Mouse (Mus musculus): Measurements from ENCODE around the gene Camta1. TPM values are rescaled to one million over a fixed set of nuclear protein-coding genes. Genes with fewer than 3 reads are reported as not detected.

Gene Camta1
- total RNA-seq, 1 experiment: 9.3 TPM

DNA sequence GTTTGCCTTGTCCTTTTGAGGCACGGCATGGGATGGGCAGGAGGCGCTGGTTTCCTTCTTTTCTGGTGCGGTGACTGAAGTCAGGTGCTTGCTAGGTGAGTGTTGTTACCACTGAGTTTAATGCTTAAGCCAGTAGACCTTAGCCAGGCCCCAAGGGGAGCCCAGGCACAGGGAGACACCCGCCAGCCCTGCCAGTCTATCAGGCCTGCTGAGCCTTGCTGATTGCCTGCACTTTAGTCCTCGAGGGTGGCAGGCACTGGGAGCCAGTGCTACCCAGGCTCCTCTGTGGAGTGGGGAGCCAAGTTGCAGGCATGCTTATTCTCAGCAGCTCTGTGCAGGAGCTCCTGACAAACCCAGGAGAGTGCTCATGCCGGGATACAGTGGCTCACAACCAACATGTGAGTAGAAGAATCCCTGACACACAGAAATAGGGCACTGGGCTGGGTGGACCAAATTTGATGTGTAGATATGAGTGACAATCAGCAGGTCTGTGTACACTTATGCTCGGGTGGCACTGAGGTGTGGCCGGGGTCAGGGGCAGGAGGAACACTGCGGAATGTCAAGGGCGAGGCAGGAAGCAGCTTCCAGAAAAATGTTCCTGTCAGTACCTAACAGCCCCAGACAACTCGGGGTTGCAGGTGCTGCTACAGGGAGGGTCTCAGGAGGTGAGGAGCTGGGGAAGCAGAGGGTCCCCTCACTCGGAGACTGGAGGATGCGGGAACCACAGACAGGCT, 638.2 kb downstream of the Camta1 start:
- no peaks in the 10 kb centered on the region for H3K36me3 ChIP-seq (ENCODE audit: control insufficient read depth, insufficient read depth, low read length, poor library complexity, severe bottlenecking)
- TF ChIP-seq ZNF384 (IDR thresholded peaks at IDR 0.05; ENCODE audit: low read depth, low read length): no peak
- no peak for TF ChIP-seq CHD2 (IDR thresholded peaks at IDR 0.05; ENCODE audit: low read depth, low read length)
- no peak for TF ChIP-seq HCFC1 (IDR thresholded peaks at IDR 0.05; ENCODE audit: borderline replicate concordance, insufficient read depth, low read length)
- no peak for TF ChIP-seq MAFK (IDR thresholded peaks at IDR 0.05; ENCODE audit: insufficient read depth, low read depth, low read length)
- no peak for TF ChIP-seq ZC3H11A (IDR thresholded peaks at IDR 0.05; ENCODE audit: borderline replicate concordance, low read depth, low read length)
- H3K4me3 ChIP-seq (ENCODE audit: insufficient read depth in 1 of 2, low read depth in 1 of 2, low read length in 2 of 2, poor library complexity in 1 of 2, severe bottlenecking in 1 of 2): no peak overlapping the region
- no peak for DNase-seq (ENCODE audit: low read depth, low spot score)
- no peak overlapping the region for H3K9ac ChIP-seq (ENCODE audit: insufficient read depth, low read depth, low read length, poor library complexity, severe bottlenecking)
- peaks cover 0 to 6% of the 10 kb centered on the region in 2 experiments; a peak in 1 of 4 replicates for H3K4me1 ChIP-seq (ENCODE audit: control insufficient read depth in 2 of 2, insufficient read depth in 2 of 2, low read length in 2 of 2, poor library complexity in 1 of 2)
- in situ Hi-C loops (cut with MboI; ENCODE audit: low sequenced_read_pairs in 2 of 2, unreplicated experiment in 2 of 2): no loop called here
- H3K27ac ChIP-seq (ENCODE audit: insufficient read depth, low read depth, low read length, poor library complexity, severe bottlenecking): no peak overlapping the region
- H3K9me3 ChIP-seq (ENCODE audit: control insufficient read depth, insufficient read depth, low read depth, low read length): no peaks in the 10 kb centered on the region

DNA sequence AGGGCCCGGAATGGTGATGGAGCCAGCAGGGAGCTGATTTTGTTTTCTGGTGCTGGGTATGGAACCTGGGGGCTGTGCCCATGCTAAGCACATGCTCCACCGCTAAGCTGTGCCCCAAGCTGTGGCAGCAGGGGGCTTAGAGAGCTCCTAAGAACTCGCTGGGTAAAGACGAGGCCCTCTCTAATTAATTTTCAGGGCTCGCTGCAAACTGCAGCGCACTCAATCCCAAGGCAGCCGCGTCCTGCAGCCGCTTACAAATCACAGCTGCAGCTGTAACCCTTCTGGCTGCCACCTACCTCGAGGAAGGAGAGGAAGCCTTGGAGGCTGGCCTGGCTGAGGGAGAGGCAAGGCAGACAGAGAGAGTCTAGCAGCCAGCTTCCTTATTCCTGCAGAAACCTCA, 639.0 kb downstream of the Camta1 start:
- Histone ChIP-seq H3K4me3 (ENCODE audit: insufficient read depth in 1 of 2, low read depth in 1 of 2, low read length in 2 of 2, poor library complexity in 1 of 2, severe bottlenecking in 1 of 2) (no peak overlapping the region), H3K9me3 (ENCODE audit: control insufficient read depth, insufficient read depth, low read depth, low read length) (no peaks in the 10 kb centered on the region), H3K36me3 (ENCODE audit: control insufficient read depth, insufficient read depth, low read length, poor library complexity, severe bottlenecking) (no peaks in the 10 kb centered on the region), H3K27ac (ENCODE audit: insufficient read depth, low read depth, low read length, poor library complexity, severe bottlenecking) (no peak overlapping the region), H3K4me1 (ENCODE audit: control insufficient read depth in 2 of 2, insufficient read depth in 2 of 2, low read length in 2 of 2, poor library complexity in 1 of 2) (peaks cover 0 to 6% of the 10 kb centered on the region in 2 experiments; a peak in 1 of 4 replicates), H3K9ac (ENCODE audit: insufficient read depth, low read depth, low read length, poor library complexity, severe bottlenecking) (no peak overlapping the region)
- no peak for DNase-seq (ENCODE audit: low read depth, low spot score)
- TF ChIP-seq CHD2 (IDR thresholded peaks at IDR 0.05; ENCODE audit: low read depth, low read length) (no peak), ZC3H11A (IDR thresholded peaks at IDR 0.05; ENCODE audit: borderline replicate concordance, low read depth, low read length) (no peak), ZNF384 (IDR thresholded peaks at IDR 0.05; ENCODE audit: low read depth, low read length) (no peak), HCFC1 (IDR thresholded peaks at IDR 0.05; ENCODE audit: borderline replicate concordance, insufficient read depth, low read length) (no peak), MAFK (IDR thresholded peaks at IDR 0.05; ENCODE audit: insufficient read depth, low read depth, low read length) (no peak)
- in situ Hi-C loops (cut with MboI; ENCODE audit: low sequenced_read_pairs in 2 of 2, unreplicated experiment in 2 of 2): no loop called here

DNA sequence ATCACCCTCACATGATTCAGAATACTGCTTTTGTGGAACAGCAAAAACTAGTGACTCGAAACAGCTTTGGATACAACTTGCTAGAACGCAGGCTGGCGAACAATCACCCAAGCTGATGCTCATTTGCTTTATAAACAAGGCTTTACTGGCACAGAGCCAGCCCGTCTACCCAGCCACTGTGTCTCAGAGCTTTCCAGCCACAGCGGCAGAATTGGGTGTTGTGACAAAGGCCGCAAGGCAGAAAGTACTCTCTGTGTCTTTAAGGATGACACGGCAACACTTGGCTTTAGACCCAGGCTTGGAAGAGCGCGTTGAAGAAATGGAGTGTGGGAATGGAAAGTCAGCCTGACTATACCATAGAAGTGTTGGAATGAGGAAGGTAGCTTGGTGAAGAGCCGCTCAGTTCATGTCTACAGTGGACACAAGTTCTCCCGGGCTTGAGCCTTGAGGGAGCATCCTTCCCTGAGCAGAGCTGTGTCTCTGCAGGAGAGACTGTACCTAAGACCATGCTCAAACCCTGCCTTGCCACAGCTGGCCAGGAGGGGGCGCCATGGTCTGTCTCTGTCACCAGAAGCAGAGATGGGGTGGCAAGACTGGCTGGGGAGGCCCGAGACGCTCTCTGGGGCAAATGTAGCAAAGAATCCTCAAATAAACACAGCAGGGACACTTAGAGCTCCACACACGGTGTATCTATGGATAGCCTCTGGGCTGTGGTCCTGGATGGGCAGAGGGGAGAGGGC, 645.0 kb downstream of the Camta1 start:
- no peak overlapping the region for H3K4me3 ChIP-seq (ENCODE audit: insufficient read depth in 1 of 2, low read depth in 1 of 2, low read length in 2 of 2, poor library complexity in 1 of 2, severe bottlenecking in 1 of 2)
- peak; percentile 24 for DNase-seq (ENCODE audit: low read depth, low spot score)
- in situ Hi-C loops (cut with MboI; ENCODE audit: low sequenced_read_pairs in 2 of 2, unreplicated experiment in 2 of 2): no loop called here

DNA sequence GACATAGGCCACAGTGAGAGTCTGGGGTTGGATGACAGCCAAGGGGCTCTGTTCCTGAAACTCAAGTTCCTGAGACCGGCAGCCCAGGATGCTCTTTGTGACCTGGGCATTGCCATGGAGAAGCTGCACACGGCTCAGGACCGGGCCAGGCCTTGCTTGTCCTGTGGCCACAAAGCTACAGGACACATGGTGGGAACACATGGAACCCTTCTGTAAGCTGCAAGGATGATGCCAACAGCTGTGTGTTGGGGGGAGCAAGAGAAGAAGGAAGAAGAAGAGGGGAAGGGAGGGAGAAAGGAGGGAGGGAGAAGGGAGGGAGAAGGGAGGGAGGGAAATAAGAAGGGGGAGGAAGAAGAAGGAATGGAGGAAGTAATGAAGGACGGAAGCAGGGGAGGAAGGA, 645.8 kb downstream of the Camta1 start:
- no peaks in the 10 kb centered on the region for H3K36me3 ChIP-seq (ENCODE audit: control insufficient read depth, insufficient read depth, low read length, poor library complexity, severe bottlenecking)
- in situ Hi-C loops (cut with MboI; ENCODE audit: low sequenced_read_pairs in 2 of 2, unreplicated experiment in 2 of 2): no loop called here
- no peak for DNase-seq (ENCODE audit: low read depth, low spot score)
- H3K9me3 ChIP-seq (ENCODE audit: control insufficient read depth, insufficient read depth, low read depth, low read length): no peaks in the 10 kb centered on the region
- no peak overlapping the region for H3K27ac ChIP-seq (ENCODE audit: insufficient read depth, low read depth, low read length, poor library complexity, severe bottlenecking)
- no peak for TF ChIP-seq ZC3H11A (IDR thresholded peaks at IDR 0.05; ENCODE audit: borderline replicate concordance, low read depth, low read length)
- H3K4me3 ChIP-seq (ENCODE audit: insufficient read depth in 1 of 2, low read depth in 1 of 2, low read length in 2 of 2, poor library complexity in 1 of 2, severe bottlenecking in 1 of 2): no peak overlapping the region
- no peak overlapping the region for H3K9ac ChIP-seq (ENCODE audit: insufficient read depth, low read depth, low read length, poor library complexity, severe bottlenecking)
- H3K4me1 ChIP-seq (ENCODE audit: control insufficient read depth in 2 of 2, insufficient read depth in 2 of 2, low read length in 2 of 2, poor library complexity in 1 of 2): no peaks in the 10 kb centered on the region

More for the DNA sequence above, 645.0 kb downstream of the Camta1 start:
- H3K36me3 ChIP-seq (ENCODE audit: control insufficient read depth, insufficient read depth, low read length, poor library complexity, severe bottlenecking): no peaks in the 10 kb centered on the region
- H3K9me3 ChIP-seq (ENCODE audit: control insufficient read depth, insufficient read depth, low read depth, low read length): no peaks in the 10 kb centered on the region
- H3K4me1 ChIP-seq (ENCODE audit: control insufficient read depth in 2 of 2, insufficient read depth in 2 of 2, low read length in 2 of 2, poor library complexity in 1 of 2): no peaks in the 10 kb centered on the region
- TF ChIP-seq ZNF384 (IDR thresholded peaks at IDR 0.05; ENCODE audit: low read depth, low read length) (no peak), MAFK (IDR thresholded peaks at IDR 0.05; ENCODE audit: insufficient read depth, low read depth, low read length) (no peak), HCFC1 (IDR thresholded peaks at IDR 0.05; ENCODE audit: borderline replicate concordance, insufficient read depth, low read length) (no peak), ZC3H11A (IDR thresholded peaks at IDR 0.05; ENCODE audit: borderline replicate concordance, low read depth, low read length) (no peak), CHD2 (IDR thresholded peaks at IDR 0.05; ENCODE audit: low read depth, low read length) (no peak)
- no peak overlapping the region for H3K9ac ChIP-seq (ENCODE audit: insufficient read depth, low read depth, low read length, poor library complexity, severe bottlenecking)
- no peak overlapping the region for H3K27ac ChIP-seq (ENCODE audit: insufficient read depth, low read depth, low read length, poor library complexity, severe bottlenecking)

All from ES-E14 (cell line).